Mouse (Mus musculus): Measurements from ENCODE around the gene Pxn. TPM values are rescaled to one million over a fixed set of nuclear protein-coding genes. Genes with fewer than 3 reads are reported as not detected.
"Not testable (repeated sequence)": the region's sequence is repeated elsewhere in the genome, so short reads cannot be mapped to it uniquely, and the experiment has no call there.

The Pxn gene
- polyA plus RNA-seq, 1 experiment from 2014 or later = 56.1 TPM

- Histone ChIP-seq H3K4me2 (peak overlapping the region; percentile 33; the same call in 1 of the 2 replicates), H3K4me3 (replicated peaks) (no peak overlapping the region), H3K27me3 (no peaks in the 10 kb centered on the region), H3K9me3 (replicated peaks) (no peaks in the 10 kb centered on the region), H3K36me3 (peaks cover 13% of the 10 kb centered on the region), H3K9ac (no peak overlapping the region), H3K27ac (peak overlapping the region; percentile 90), H3K4me1 (peaks cover 57% of the 10 kb centered on the region)
- ATAC-seq (replicated peaks; ENCODE audit: low FRiP score) = no peak
- WGBS = 64% methylated on average over 6 of the region's 6 CpGs
Measured at GRCm38 (mm10) chr5:115514346-115514745, 7.9 kb downstream of the Pxn start.

GRCm38 (mm10) chr5:115514896-115515587, 8.6 kb downstream of the Pxn start:
- Histone ChIP-seq H3K27ac (peak overlapping the region; percentile 90), H3K4me2 (peak overlapping the region; percentile 43), H3K27me3 (no peaks in the 10 kb centered on the region), H3K9ac (no peak overlapping the region), H3K4me3 (replicated peaks) (0 out of 2 replicates have a peak overlapping the region, but pooled peaks have one; percentile 6), H3K9me3 (replicated peaks) (no peaks in the 10 kb centered on the region), H3K36me3 (peaks cover 13% of the 10 kb centered on the region), H3K4me1 (peaks cover 52% of the 10 kb centered on the region)
- WGBS = 36% methylated on average over 20 of the region's 20 CpGs
- ATAC-seq (replicated peaks; ENCODE audit: low FRiP score) = peak; percentile 52

- H3K9ac ChIP-seq = no peak overlapping the region
- H3K27me3 ChIP-seq = no peaks in the 10 kb centered on the region
- H3K4me2 ChIP-seq = peak overlapping the region; percentile 43; the same call in 1 of the 2 replicates
- WGBS = 66% methylated on average over 32 of the region's 32 CpGs
- peaks cover 15% of the 10 kb centered on the region for H3K36me3 ChIP-seq
- peaks cover 57% of the 10 kb centered on the region for H3K4me1 ChIP-seq
- H3K4me3 ChIP-seq (replicated peaks) = 0 out of 2 replicates have a peak overlapping the region, but pooled peaks have one; percentile 1
- no peak for ATAC-seq (replicated peaks; ENCODE audit: low FRiP score)
- H3K9me3 ChIP-seq (replicated peaks) = no peaks in the 10 kb centered on the region
- H3K27ac ChIP-seq = peak overlapping the region; percentile 90
Measured at GRCm38 (mm10) chr5:115516081-115516907, 9.8 kb downstream of the Pxn start.

GRCm38 (mm10) chr5:115516908-115517307, 10.4 kb downstream of the Pxn start:
- H3K27me3 ChIP-seq = no peaks in the 10 kb centered on the region
- no peak overlapping the region for H3K9ac ChIP-seq
- H3K9me3 ChIP-seq (replicated peaks) = no peaks in the 10 kb centered on the region
- H3K27ac ChIP-seq = peak overlapping the region; percentile 90
- no peak overlapping the region for H3K4me2 ChIP-seq
- no peak for ATAC-seq (replicated peaks; ENCODE audit: low FRiP score)
- no peak overlapping the region for H3K4me3 ChIP-seq (replicated peaks)
- H3K36me3 ChIP-seq = peaks cover 15% of the 10 kb centered on the region
- H3K4me1 ChIP-seq = peaks cover 59% of the 10 kb centered on the region
- 88% methylated on average over 7 of the region's 7 CpGs for WGBS

GRCm38 (mm10) chr5:115517501-115517900, 11.0 kb downstream of the Pxn start:
- Histone ChIP-seq H3K4me1 (peaks cover 62% of the 10 kb centered on the region), H3K27ac (peak overlapping the region; percentile 90), H3K4me3 (replicated peaks) (no peak overlapping the region), H3K9ac (no peak overlapping the region), H3K4me2 (no peak overlapping the region), H3K27me3 (no peaks in the 10 kb centered on the region), H3K9me3 (replicated peaks) (no peaks in the 10 kb centered on the region), H3K36me3 (peaks cover 15% of the 10 kb centered on the region)
- whole genome bisulfite sequencing = 85% methylated on average over 9 of the region's 9 CpGs
- no peak for ATAC-seq (replicated peaks; ENCODE audit: low FRiP score)

GRCm38 (mm10) chr5:115518214-115518613, 11.7 kb downstream of the Pxn start:
- H3K9ac ChIP-seq; H3K27ac ChIP-seq; H3K27me3 ChIP-seq; H3K9me3 ChIP-seq (replicated peaks); ATAC-seq (replicated peaks; ENCODE audit: low FRiP score); H3K4me3 ChIP-seq (replicated peaks); H3K4me2 ChIP-seq: not testable (repeated sequence)
- 95% methylated on average over 8 of the region's 8 CpGs for WGBS
- peaks cover 11% of the 10 kb centered on the region; the same call in 1 of the 2 replicates for H3K36me3 ChIP-seq
- peaks cover 69% of the 10 kb centered on the region for H3K4me1 ChIP-seq

- no peaks in the 10 kb centered on the region for H3K27me3 ChIP-seq
- no peaks in the 10 kb centered on the region for H3K9me3 ChIP-seq (replicated peaks)
- H3K4me1 ChIP-seq = peaks cover 69% of the 10 kb centered on the region
- H3K4me2 ChIP-seq = peak overlapping the region; percentile 27
- WGBS = 49% methylated on average over 21 of the region's 21 CpGs
- H3K36me3 ChIP-seq = peaks cover 7% of the 10 kb centered on the region; the same call in 1 of the 2 replicates
- peak overlapping the region; percentile 89 for H3K27ac ChIP-seq
- H3K9ac ChIP-seq = no peak overlapping the region
- 0 out of 2 replicates have a peak overlapping the region, but pooled peaks have one; percentile 5 for H3K4me3 ChIP-seq (replicated peaks)
- no peak for ATAC-seq (replicated peaks; ENCODE audit: low FRiP score)
Measured at GRCm38 (mm10) chr5:115520325-115520869, 13.9 kb downstream of the Pxn start.

- Histone ChIP-seq H3K9ac (no peak overlapping the region), H3K4me3 (replicated peaks) (no peak overlapping the region; the same call in 1 of the 2 replicates), H3K4me2 (peak overlapping the region; percentile 30; the same call in 1 of the 2 replicates), H3K36me3 (0 out of 2 replicates have a peak, but pooled peaks cover 4% of the 10 kb centered on the region), H3K9me3 (replicated peaks) (no peaks in the 10 kb centered on the region), H3K27ac (peak overlapping the region; percentile 89), H3K27me3 (no peaks in the 10 kb centered on the region), H3K4me1 (peaks cover 72% of the 10 kb centered on the region)
- no peak for ATAC-seq (replicated peaks; ENCODE audit: low FRiP score)
- WGBS = 43% methylated on average over 21 of the region's 21 CpGs
Measured at GRCm38 (mm10) chr5:115521553-115522461, 15.3 kb downstream of the Pxn start.

GRCm38 (mm10) chr5:115522531-115522930, 16.1 kb downstream of the Pxn start:
- 76% methylated on average over 4 of the region's 4 CpGs for WGBS
- Histone ChIP-seq H3K4me1 (peaks cover 69% of the 10 kb centered on the region), H3K27ac (peak overlapping the region; percentile 89), H3K4me3 (replicated peaks) (no peak overlapping the region), H3K27me3 (no peaks in the 10 kb centered on the region), H3K9me3 (replicated peaks) (no peaks in the 10 kb centered on the region), H3K4me2 (0 out of 2 replicates have a peak overlapping the region, but pooled peaks have one; percentile 19), H3K36me3 (0 out of 2 replicates have a peak, but pooled peaks cover 2% of the 10 kb centered on the region), H3K9ac (no peak overlapping the region)
- ATAC-seq (replicated peaks; ENCODE audit: low FRiP score) = no peak

- Histone ChIP-seq H3K27ac (peak overlapping the region; percentile 89), H3K9ac (no peak overlapping the region; the same call in 1 of the 2 replicates), H3K4me2 (0 out of 2 replicates have a peak overlapping the region, but pooled peaks have one; percentile 19), H3K36me3 (0 out of 2 replicates have a peak, but pooled peaks cover 2% of the 10 kb centered on the region), H3K27me3 (no peaks in the 10 kb centered on the region), H3K9me3 (replicated peaks) (no peaks in the 10 kb centered on the region), H3K4me1 (peaks cover 71% of the 10 kb centered on the region), H3K4me3 (replicated peaks) (no peak overlapping the region)
- WGBS = 61% methylated on average over 15 of the region's 15 CpGs
- ATAC-seq (replicated peaks; ENCODE audit: low FRiP score) = no peak
Measured at GRCm38 (mm10) chr5:115522981-115523499, 16.6 kb downstream of the Pxn start.
